Mouse (Mus musculus) spleen, adult 18-20 months (tissue): ENCODE data around the gene Tbc1d2.
"Not testable (repeated sequence)": the region's sequence is repeated elsewhere in the genome, so short reads cannot be mapped to it uniquely, and the experiment has no call there.

Experiments used
- DNase-seq, 2 experiments: peaks; one replicate each; pipeline ENCODE4 v3.0.0; 2022; ENCODE audit warnings: mixed read lengths in 2 of 2

Gene Tbc1d2

GRCm38 (mm10) chr4:46641283-46641682 lies 8.7 kb downstream of the Tbc1d2 start:
- no peak for DNase-seq

- no peak for DNase-seq
Measured at GRCm38 (mm10) chr4:46639866-46640265, 10.1 kb downstream of the Tbc1d2 start.

- DNase-seq = not testable (repeated sequence)
Measured at GRCm38 (mm10) chr4:46637250-46637649, 12.8 kb downstream of the Tbc1d2 start.

GRCm38 (mm10) chr4:46635702-46636430 lies 14.1 kb downstream of the Tbc1d2 start:
- DNase-seq = no peak

GRCm38 (mm10) chr4:46634881-46635280 lies 15.1 kb downstream of the Tbc1d2 start:
- DNase-seq = no peak

GRCm38 (mm10) chr4:46633565-46633964 lies 16.4 kb downstream of the Tbc1d2 start:
- DNase-seq = not testable (repeated sequence)

- DNase-seq = no peak
Measured at GRCm38 (mm10) chr4:46632465-46632864, 17.5 kb downstream of the Tbc1d2 start.

GRCm38 (mm10) chr4:46630390-46630789 lies 19.6 kb downstream of the Tbc1d2 start:
- DNase-seq = peak in 1 of 2 experiments; percentile 33

GRCm38 (mm10) chr4:46628873-46629272 lies 21.1 kb downstream of the Tbc1d2 start:
- no peak for DNase-seq

- no peak for DNase-seq
Measured at GRCm38 (mm10) chr4:46628081-46628480, 21.9 kb downstream of the Tbc1d2 start.

GRCm38 (mm10) chr4:46625101-46625500 lies 24.9 kb downstream of the Tbc1d2 start:
- no peak for DNase-seq

GRCm38 (mm10) chr4:46623007-46623406 lies 27.0 kb downstream of the Tbc1d2 start:
- no peak for DNase-seq

GRCm38 (mm10) chr4:46620946-46621345 lies 29.1 kb downstream of the Tbc1d2 start:
- no peak for DNase-seq

- DNase-seq = no peak
Measured at GRCm38 (mm10) chr4:46620330-46620729, 29.7 kb downstream of the Tbc1d2 start.

- peak in 1 of 2 experiments; percentile 35 for DNase-seq
Measured at GRCm38 (mm10) chr4:46618196-46618817, 31.7 kb downstream of the Tbc1d2 start.

- DNase-seq = no peak
Measured at GRCm38 (mm10) chr4:46617408-46617807, 32.6 kb downstream of the Tbc1d2 start.

- DNase-seq = no peak
Measured at GRCm38 (mm10) chr4:46614641-46615040, 35.4 kb downstream of the Tbc1d2 start.

GRCm38 (mm10) chr4:46613618-46614017 lies 36.4 kb downstream of the Tbc1d2 start:
- DNase-seq = no peak

GRCm38 (mm10) chr4:46611181-46611580 lies 38.8 kb downstream of the Tbc1d2 start:
- DNase-seq = peak; percentile 60 to 85

- no peak for DNase-seq
Measured at GRCm38 (mm10) chr4:46607601-46608000, 42.4 kb downstream of the Tbc1d2 start.

- no peak for DNase-seq
Measured at GRCm38 (mm10) chr4:46605451-46605850, 44.6 kb downstream of the Tbc1d2 start.

GRCm38 (mm10) chr4:46602704-46603103 lies 47.3 kb downstream of the Tbc1d2 start:
- no peak for DNase-seq

GRCm38 (mm10) chr4:46601844-46602423 lies 48.1 kb downstream of the Tbc1d2 start, which contains the start of gene Coro2a:
Coro2a (minus strand) TSS chr4:46602202.
- peak; percentile 76 to 90 for DNase-seq
